Mouse (Mus musculus): ENCODE results near the gene Kctd12b.
"Not testable (repeated sequence)": the region's sequence is repeated elsewhere in the genome, so short reads cannot be mapped to it uniquely, and the experiment has no call there.

The Kctd12b gene

DNA sequence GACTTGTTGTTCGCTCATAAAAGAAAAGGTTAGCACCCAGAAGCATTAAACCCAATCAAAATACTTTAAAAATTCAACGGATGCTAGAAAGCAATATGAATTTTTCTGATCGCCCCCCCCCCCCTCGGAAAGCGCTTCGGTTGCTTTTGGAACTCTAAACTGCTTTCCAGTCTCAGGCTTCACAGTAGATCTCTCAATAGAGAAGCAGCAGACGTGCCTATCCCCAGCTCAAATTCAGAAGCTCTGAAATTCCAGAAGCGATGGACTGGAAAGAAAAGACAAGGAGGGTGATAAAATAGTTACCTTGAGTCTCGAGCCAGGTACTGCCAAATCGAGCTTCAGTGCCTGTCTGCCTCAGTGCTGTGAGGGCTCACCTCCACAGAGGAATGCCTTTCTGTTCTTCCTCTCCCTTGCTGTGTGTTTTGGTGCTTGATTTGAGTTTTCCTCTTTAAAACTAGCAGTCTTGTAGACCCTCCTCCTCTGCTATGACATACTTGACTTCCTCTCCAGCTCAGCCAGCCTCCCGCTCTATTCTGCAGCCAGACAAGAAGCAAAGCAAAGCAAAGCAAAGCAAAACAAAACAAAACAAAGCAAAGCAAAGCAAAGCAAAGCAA, at the start of gene Kctd12b:
Gene Kctd12b (minus strand): TSS at position 610 of the 614 bp plus-strand sequence.
- in situ Hi-C loops (cut with MboI; ENCODE audit: low sequenced_read_pairs), result no loop called here

- in situ Hi-C loops (cut with MboI; ENCODE audit: low sequenced_read_pairs), result no loop called here
These were observed 46.3 kb upstream of the Kctd12b start for GRCm38 (mm10) chrX:153742493-153742892.

- in situ Hi-C loops (cut with MboI; ENCODE audit: low sequenced_read_pairs), result no loop called here
These were observed 39.5 kb upstream of the Kctd12b start for GRCm38 (mm10) chrX:153735697-153736096.

GRCm38 (mm10) chrX:153724400-153724799, 28.2 kb upstream of the Kctd12b start:
- in situ Hi-C loops (cut with MboI; ENCODE audit: low sequenced_read_pairs), result no loop called here

DNA sequence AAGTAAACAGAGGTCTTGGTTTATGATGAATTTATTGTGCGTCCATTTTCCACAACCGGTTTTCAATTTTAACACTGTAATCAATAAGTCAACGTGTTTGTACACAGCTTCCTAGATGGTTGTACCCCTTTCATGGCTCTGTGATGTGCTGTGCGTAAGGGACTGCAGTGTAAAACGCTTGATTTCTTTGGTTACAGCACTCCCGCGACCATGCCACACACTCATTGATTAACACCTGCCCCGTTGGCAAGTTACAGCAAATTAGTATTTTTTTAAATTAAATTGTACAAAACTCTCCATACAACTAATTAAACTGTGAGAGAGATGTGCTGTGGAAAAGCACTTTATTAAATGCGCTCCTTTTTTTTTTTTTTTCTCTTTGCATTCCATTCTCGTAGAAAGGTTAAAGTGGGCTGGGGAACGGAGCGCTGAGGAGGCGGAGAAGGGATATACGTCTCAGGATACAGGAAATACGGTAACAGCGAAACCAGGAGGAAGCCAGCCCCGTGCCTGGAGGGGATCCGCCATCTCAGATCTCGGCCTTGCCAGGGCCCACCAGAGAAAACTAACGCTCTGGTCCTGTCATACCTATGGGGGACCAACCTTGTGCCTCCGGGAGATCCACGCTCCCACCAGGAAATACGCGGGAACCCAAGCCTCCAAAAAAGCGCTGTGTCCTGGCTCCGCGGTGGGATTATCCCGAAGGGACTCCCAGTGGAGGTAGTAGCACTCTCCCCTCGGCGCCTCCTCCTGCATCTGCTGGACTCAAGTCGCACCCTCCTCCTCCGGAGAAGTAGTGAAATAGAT, 27.1 kb upstream of the Kctd12b start, which contains the start of gene Nbdy:
Gene Nbdy (plus strand): TSS at position 481 of the 807 bp plus-strand sequence.
- in situ Hi-C loops (cut with MboI; ENCODE audit: low sequenced_read_pairs), result no loop called here

DNA sequence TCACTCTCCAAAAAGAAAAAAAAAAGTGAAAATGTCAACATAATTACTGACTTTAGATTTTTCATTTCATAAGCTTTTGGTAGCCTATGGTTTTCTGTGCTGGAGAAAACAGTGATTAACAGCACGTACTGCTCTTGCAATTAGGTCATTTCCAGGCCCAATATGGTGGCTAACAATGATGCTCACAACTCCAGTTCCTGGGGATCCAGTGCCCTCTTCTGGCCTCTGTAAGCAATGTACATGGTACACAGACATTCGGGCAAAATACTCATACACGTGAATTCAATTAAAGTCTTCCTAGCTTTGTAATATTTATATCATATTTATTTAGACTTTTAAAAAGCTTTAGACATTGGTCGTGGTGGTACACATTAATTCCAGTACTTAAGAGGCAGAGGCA, 23.4 kb upstream of the Kctd12b start:
- in situ Hi-C loops (cut with MboI; ENCODE audit: low sequenced_read_pairs), result no loop called here

DNA sequence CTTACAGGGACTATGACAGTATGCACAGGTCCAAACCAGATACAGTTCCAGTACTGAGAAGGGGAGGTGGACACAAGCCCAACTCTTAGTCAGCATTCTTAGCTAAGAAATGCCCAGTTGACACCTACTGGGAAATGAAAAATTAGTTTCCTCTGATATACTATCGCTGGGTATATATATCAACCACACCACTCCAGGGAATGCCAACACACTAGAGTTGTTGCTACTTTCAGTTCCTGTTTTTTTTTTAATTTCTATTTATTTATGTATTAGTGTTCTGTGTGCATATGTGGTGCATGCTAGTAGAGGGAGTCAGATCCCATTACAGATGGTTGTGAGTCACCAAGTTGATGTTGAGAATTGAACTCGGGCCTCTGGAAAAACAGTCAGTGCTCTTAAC, 20.5 kb upstream of the Kctd12b start:
- in situ Hi-C loops (cut with MboI; ENCODE audit: low sequenced_read_pairs), result no loop called here

GRCm38 (mm10) chrX:153707735-153708134, 11.5 kb upstream of the Kctd12b start:
- in situ Hi-C loops (cut with MboI; ENCODE audit: low sequenced_read_pairs), result no loop called here

GRCm38 (mm10) chrX:153700463-153700862, 4.3 kb upstream of the Kctd12b start:
- in situ Hi-C loops (cut with MboI; ENCODE audit: low sequenced_read_pairs), result no loop called here

DNA sequence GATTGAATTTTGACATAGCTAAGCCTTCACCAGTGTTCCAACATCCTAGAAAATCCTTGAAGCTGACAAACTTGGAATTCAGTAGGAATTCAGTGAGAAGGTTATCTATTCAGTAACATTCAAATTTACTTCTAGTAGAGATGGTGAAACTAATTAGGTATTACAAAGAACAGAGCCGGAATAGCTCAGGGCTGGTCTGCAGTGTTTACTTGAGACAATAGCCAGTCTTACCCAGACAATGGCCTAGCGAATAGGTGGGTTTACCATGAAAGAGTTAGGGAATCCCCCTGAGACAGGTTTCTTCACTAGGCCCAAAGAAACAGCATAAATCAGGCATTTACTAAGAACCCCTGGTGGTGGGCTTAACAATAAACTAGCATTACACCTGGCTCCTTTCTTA, 28.0 kb downstream of the Kctd12b start:
- in situ Hi-C loops (cut with MboI; ENCODE audit: low sequenced_read_pairs), result not testable (repeated sequence)

GRCm38 (mm10) chrX:153664903-153665302, 31.3 kb downstream of the Kctd12b start:
- in situ Hi-C loops (cut with MboI; ENCODE audit: low sequenced_read_pairs), result no loop called here

GRCm38 (mm10) chrX:153656949-153657348, 39.2 kb downstream of the Kctd12b start:
- in situ Hi-C loops (cut with MboI; ENCODE audit: low sequenced_read_pairs), result no loop called here

- in situ Hi-C loops (cut with MboI; ENCODE audit: low sequenced_read_pairs), result no loop called here
These were observed 55.6 kb downstream of the Kctd12b start for GRCm38 (mm10) chrX:153640615-153641014.

- in situ Hi-C loops (cut with MboI; ENCODE audit: low sequenced_read_pairs), result no loop called here
These were observed 59.9 kb downstream of the Kctd12b start for GRCm38 (mm10) chrX:153636247-153636646.
